Mouse (Mus musculus): ENCODE results near the gene Olfr108.

DNA sequence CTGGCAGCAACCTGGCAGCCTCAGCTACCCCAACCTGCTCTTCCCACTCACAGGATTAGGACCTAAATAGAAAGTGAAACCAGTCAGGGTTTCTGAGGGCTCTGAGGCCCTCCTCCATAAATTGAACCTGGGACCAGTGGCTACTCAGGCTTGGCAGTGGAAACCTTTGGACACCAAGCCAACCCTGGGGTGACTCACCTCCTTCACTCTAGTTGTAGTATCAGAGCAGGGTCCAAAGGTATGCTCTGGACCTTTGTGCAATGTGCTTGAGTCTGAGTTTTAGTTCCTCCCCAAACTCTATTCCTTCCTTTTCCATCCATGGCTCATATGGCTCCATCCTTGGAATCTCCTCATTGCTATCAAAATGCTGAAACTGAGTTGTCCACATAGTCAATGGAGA is 31.9 kb upstream of the Olfr108 start:
- TF ChIP-seq POLR2A (IDR thresholded peaks at IDR 0.05; ENCODE audit: low read depth, low read length) = no peak
- no peak for TF ChIP-seq CTCF (conservative IDR thresholded peaks at IDR 0.05; ENCODE audit: insufficient read depth, insufficient read length, low read depth, low read length)
